8 mouse cellular contexts compared by ENCODE assay signal in the genomic region with DNA sequence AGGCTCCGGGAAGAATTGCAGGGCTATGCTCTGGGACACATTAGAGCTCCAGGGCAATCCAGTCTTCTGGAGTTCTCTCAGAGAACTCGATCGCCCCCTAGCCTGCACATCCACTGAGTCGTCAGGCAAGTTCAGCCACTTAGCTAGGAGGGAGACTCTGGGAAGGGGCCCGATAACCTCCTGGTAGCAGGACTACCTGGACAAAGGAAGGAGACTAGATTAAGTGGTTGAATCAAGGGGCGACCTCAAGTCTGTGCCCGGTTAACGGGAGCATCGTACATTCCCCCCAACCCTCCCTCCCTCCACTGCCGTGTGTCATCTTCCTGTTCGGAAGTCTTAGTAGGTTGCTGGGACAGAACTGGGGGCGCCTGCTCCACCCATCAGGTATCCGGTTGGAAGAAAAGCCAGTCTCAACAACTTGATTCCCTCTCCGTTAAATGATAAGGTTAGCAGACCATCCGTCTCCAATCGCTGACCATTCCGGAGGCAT.
A peak's percentile ranks its signal among the peaks of the same experiment; 100 is the strongest.
DNase-seq lines count a peak whose midpoint lies in the region; ATAC-seq and TF ChIP-seq lines count a peak whose summit lies in the region.

No protein-coding gene starts in this region.

- peak; percentile 94 for DNase-seq in ES-CJ7 (ENCODE audit: low read depth, low spot score)
- peak; percentile 79 for DNase-seq in cerebellum, adult 8-10 months
- peak; percentile 75 to 84 for DNase-seq in frontal cortex, postnatal 10 days (ENCODE audit: low spot score in 2 of 2)
- DNase-seq in layer of hippocampus, postnatal 25 days (ENCODE audit: extremely low spot score in 1 of 2, low spot score in 1 of 2): peak; percentile 70 to 91
- DNase-seq in lung, postnatal 0 days (ENCODE audit: low spot score): peak; percentile 91
- DNase-seq in right cerebral cortex, adult 2 months (ENCODE audit: low spot score in 2 of 2): peak; percentile 85 to 92
- DNase-seq in urinary bladder, postnatal 14 days (ENCODE audit: low spot score): peak; percentile 91

- H3K9ac ChIP-seq in hindbrain, embryonic 12.5 days: peak overlapping the region; percentile 5; the same call in 1 of the 2 replicates
- no peak overlapping the region for H3K9ac ChIP-seq in lung, postnatal 0 days (replicated peaks; ENCODE audit: low read depth)

- peak overlapping the region; percentile 41 for H3K4me2 ChIP-seq in hindbrain, embryonic 12.5 days (replicated peaks)
- H3K4me2 ChIP-seq in lung, postnatal 0 days (replicated peaks; ENCODE audit: low read depth, low read length): peak overlapping the region; percentile 92

- peak; percentile 95 for TF ChIP-seq EP300 in lung, postnatal 0 days (IDR thresholded peaks at IDR 0.05)

- peaks cover 20% of the 10 kb centered on the region for H3K4me1 ChIP-seq in hindbrain, embryonic 12.5 days
- H3K4me1 ChIP-seq in lung, postnatal 0 days (ENCODE audit: insufficient read depth, low read depth, low read length): peaks cover 10% of the 10 kb centered on the region; the same call in 1 of the 2 replicates

- H3K9me3 ChIP-seq in hindbrain, embryonic 12.5 days (replicated peaks): no peaks in the 10 kb centered on the region
- no peaks in the 10 kb centered on the region for H3K9me3 ChIP-seq in lung, postnatal 0 days (ENCODE audit: low read length)

- no peaks in the 10 kb centered on the region for H3K36me3 ChIP-seq in hindbrain, embryonic 12.5 days
- no peaks in the 10 kb centered on the region; the same call in 1 of the 2 replicates for H3K36me3 ChIP-seq in lung, postnatal 0 days (ENCODE audit: insufficient read depth, low read length)

- peak; percentile 84 for TF ChIP-seq CTCF in lung, postnatal 0 days (IDR thresholded peaks at IDR 0.05)

- H3K27ac ChIP-seq in hindbrain, embryonic 12.5 days: no peak overlapping the region
- H3K27ac ChIP-seq in lung, postnatal 0 days (ENCODE audit: low read length): peak overlapping the region; percentile 99

- ATAC-seq in hindbrain, embryonic 12.5 days (ENCODE audit: low FRiP score): no peak
- ATAC-seq in lung, postnatal 0 days: peak; percentile 7; the same call in 1 of the 2 replicates

- H3K27me3 ChIP-seq in hindbrain, embryonic 12.5 days: peaks cover 17% of the 10 kb centered on the region
- no peaks in the 10 kb centered on the region for H3K27me3 ChIP-seq in lung, postnatal 0 days (replicated peaks; ENCODE audit: insufficient read depth, low read length)

- 12% methylated on average over 17 of the region's 17 CpGs for WGBS in hindbrain, embryonic 12.5 days
- WGBS in lung, postnatal 0 days: 13% methylated on average over 17 of the region's 17 CpGs

- H3K4me3 ChIP-seq in hindbrain, embryonic 12.5 days: peak overlapping the region; percentile 1; the same call in 1 of the 2 replicates
- peak overlapping the region; percentile 88; the same call in 1 of the 2 replicates for H3K4me3 ChIP-seq in lung, postnatal 0 days (ENCODE audit: low read depth, low read length)
